26 mouse cellular contexts compared by ENCODE assay signal in the genomic region with DNA sequence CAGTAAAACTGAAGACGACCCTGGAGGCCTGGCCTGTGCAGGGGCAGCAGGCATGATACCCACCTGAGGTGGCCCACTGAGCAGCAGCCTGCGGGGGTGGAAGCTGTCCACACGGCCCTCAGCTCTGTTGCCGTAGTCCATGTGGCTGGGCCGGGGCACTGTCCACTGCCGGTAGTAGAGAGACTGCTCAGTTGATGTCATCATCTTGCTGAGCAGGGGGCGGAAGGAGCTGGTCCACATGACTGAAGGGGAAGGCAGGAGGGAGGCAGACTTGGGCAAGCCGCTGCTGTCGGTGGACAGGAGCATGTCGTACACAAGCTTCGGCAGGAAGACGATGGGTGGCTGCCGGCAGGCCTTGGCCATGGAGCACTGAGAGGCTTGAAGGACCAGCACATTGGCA. TPM values are rescaled to one million over a fixed set of nuclear protein-coding genes. Genes with fewer than 3 reads are reported as not detected.
"Had no signal": no experiment of that assay in that cellular context is flagged by ENCODE, and none has a peak within 500 bp of the region (broad histone marks: within the 10 kb centered on the region; RNA-seq: fewer than 3 reads in every experiment).

No protein-coding gene starts in this region.

- H3K4me3 ChIP-seq: heart, embryonic 10.5 days; heart, embryonic 12.5 days; hindbrain, embryonic 10.5 days; hindbrain, embryonic 13.5 days; hindbrain, embryonic 15.5 days; intestine, embryonic 15.5 days; layer of hippocampus, adult 2 months; left cerebral cortex, adult 2 months; limb, embryonic 10.5 days; limb, embryonic 12.5 days; liver, embryonic 13.5 days had no signal

- H3K9me3 ChIP-seq: heart, embryonic 10.5 days; heart, embryonic 12.5 days; hindbrain, embryonic 10.5 days; hindbrain, embryonic 13.5 days; hindbrain, embryonic 15.5 days; intestine, embryonic 15.5 days; limb, embryonic 10.5 days; limb, embryonic 12.5 days; liver, embryonic 13.5 days had no signal

- H3K36me3 ChIP-seq: hindbrain, embryonic 15.5 days; intestine, embryonic 15.5 days had no signal

- H3K27me3 ChIP-seq: heart, embryonic 12.5 days; hindbrain, embryonic 13.5 days; hindbrain, embryonic 15.5 days; intestine, embryonic 15.5 days; limb, embryonic 12.5 days; liver, embryonic 13.5 days had no signal

- H3K4me1 ChIP-seq: heart, embryonic 10.5 days; hindbrain, embryonic 10.5 days; hindbrain, embryonic 13.5 days; hindbrain, embryonic 15.5 days; intestine, embryonic 15.5 days; limb, embryonic 10.5 days; limb, embryonic 12.5 days; liver, embryonic 13.5 days had no signal

- H3K27ac ChIP-seq: heart, embryonic 10.5 days; hindbrain, embryonic 10.5 days; hindbrain, embryonic 13.5 days; hindbrain, embryonic 15.5 days; intestine, embryonic 15.5 days; layer of hippocampus, adult 2 months; left cerebral cortex, adult 2 months; limb, embryonic 10.5 days; limb, embryonic 12.5 days; liver, embryonic 13.5 days had no signal

- DNase-seq: gastrocnemius, postnatal 14 days; gastrocnemius, postnatal 36 days; heart, adult 18-20 months; heart, postnatal 10 days; heart, postnatal 4 days; kidney, adult 18-20 months; kidney, adult 8-10 months; kidney, postnatal 10 days; kidney, postnatal 25 days; kidney, postnatal 4 days; liver; liver, embryonic 13.5 days had no signal

- H3K9ac ChIP-seq: heart, embryonic 12.5 days; hindbrain, embryonic 13.5 days; hindbrain, embryonic 15.5 days; intestine, embryonic 15.5 days; limb, embryonic 12.5 days; liver, embryonic 13.5 days had no signal

- ATAC-seq: inflammation-experienced regulatory T-cells, adult 6 months; intestine, embryonic 15.5 days; intestine, postnatal 0 days had no signal

- H3K4me2 ChIP-seq: heart, embryonic 12.5 days; hindbrain, embryonic 13.5 days; hindbrain, embryonic 15.5 days; intestine, embryonic 15.5 days; limb, embryonic 12.5 days; liver, embryonic 11.5 days; liver, embryonic 13.5 days had no signal

RNA-seq across cellular contexts. Expression of a gene that starts 43.0 kb away (rescaled TPM):
- polyA plus RNA-seq: heart, embryonic 10.5 days; heart, embryonic 12.5 days; hindbrain, embryonic 10.5 days; inflammation-experienced regulatory T-cells, adult 6 months; intestine, postnatal 0 days; limb, embryonic 10.5 days; limb, embryonic 12.5 days; limb, embryonic 14.5 days; liver, embryonic 11.5 days; liver, embryonic 13.5 days had no signal
